Mouse (Mus musculus) adrenal gland, adult (tissue): Measurements from ENCODE around the gene Pcnx2.

Experiments
- DNase-seq, 2 experiments: peaks; one replicate each; pipeline ENCODE4 v3.0.0; 2022 to 2023; ENCODE audit warnings: low spot score in 1 of 2; ENCODE audit not compliant: inconsistent age in 2 of 2

The Pcnx2 gene

DNA sequence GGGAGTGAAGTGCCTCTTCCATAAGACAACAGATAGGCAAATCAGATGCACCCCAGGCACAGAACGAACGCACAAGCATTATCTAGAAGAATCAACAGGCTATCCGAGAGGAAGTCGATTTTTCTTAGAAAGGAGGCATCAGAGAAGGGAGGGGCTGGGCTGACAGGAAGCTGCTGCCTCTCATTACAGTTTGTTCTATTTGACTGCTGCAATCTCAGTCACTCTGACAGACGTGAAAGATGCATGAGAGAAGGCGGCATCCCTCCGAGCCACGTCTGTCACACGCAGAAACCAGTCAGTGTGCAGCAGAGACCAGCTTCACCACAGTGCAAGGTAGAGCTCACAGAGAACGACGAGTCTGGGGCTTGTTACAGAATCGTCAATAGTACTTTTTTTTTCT, 74.4 kb downstream of the Pcnx2 start:
- DNase-seq: no peak

DNA sequence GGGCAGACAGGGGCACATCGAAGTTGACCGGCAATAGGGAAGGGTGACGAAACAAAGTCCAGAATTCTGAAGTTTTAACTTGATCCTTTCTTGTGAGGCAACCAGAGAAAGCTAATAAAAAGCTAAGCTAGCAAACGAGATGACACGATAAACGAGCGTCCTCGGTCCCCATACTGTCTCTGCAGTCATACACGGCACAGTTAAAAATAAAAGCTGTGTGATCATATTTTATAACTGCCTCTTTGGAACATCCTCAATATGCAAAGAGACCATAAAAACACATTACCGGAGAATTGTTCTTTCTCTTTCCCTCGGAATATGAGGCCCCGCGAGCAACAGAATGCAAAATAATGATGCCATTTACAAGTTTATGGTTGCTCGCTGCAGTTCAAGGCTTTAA, 76.1 kb downstream of the Pcnx2 start:
- no peak for DNase-seq

GRCm38 (mm10) chr8:125819797-125820196, 78.3 kb downstream of the Pcnx2 start:
- no peak for DNase-seq

GRCm38 (mm10) chr8:125818796-125819195, 79.3 kb downstream of the Pcnx2 start:
- peak in 1 of 2 experiments; percentile 41 for DNase-seq

DNA sequence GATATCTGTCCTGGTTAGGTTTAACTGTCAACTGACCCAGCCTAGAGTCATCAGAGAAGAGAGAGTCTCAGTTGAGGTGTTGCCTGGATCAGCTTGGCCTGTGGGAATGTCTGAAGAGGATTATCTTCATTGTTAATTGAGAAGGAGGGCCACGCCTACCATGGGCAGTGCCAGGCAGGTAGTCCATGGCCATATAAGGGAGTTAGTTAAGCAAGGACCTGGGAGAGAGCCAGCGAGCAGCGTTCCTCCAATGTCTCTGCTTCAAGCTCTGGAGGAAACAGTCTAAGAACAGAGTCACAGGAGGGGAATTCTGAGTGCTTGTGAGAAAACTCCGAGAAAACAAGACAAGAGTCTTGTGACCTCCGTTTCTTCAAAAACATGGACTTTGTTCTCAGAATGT, 81.4 kb downstream of the Pcnx2 start:
- no peak for DNase-seq

DNA sequence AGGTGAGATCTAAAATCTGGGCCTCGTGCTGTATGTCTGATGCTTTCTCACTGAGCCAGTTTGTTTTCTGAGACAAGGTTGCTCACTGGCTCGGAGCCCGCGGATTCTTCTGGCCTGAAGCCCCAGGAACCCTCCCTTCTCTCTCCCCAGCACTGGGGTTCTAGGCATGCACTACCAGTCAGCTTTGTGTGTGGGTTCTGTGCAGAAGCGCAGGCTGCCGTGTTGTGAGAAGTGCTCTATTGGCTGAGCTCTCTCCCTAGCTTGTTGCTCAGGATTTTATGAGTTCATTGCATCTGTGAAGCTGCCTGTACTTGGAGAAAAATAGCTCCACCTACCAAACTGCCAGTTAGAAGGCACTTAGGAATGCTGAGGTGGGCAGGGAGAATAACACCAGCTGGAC, 89.3 kb downstream of the Pcnx2 start:
- DNase-seq: no peak

GRCm38 (mm10) chr8:125807905-125808310, 90.2 kb downstream of the Pcnx2 start:
- DNase-seq: peak; percentile 10 to 47

DNA sequence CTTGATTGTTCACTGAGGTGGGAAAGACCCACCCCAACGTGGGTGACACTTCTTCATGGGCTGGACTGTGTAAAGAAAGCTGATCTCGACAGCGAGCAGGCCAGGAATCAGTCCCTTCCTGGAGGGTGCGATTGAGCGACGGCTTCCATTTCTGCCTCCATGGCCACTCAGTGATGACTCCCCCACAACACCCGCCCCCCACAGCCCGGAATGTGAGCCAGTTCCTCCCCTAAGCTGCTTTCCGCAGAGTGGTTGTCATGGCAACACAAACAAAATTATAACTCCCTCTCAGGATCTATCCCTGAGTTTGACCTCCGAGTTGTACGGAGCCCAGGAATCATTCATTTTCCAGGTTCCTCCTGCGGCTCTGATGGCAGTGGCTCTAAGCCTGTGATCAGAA, 91.7 kb downstream of the Pcnx2 start:
- no peak for DNase-seq

DNA sequence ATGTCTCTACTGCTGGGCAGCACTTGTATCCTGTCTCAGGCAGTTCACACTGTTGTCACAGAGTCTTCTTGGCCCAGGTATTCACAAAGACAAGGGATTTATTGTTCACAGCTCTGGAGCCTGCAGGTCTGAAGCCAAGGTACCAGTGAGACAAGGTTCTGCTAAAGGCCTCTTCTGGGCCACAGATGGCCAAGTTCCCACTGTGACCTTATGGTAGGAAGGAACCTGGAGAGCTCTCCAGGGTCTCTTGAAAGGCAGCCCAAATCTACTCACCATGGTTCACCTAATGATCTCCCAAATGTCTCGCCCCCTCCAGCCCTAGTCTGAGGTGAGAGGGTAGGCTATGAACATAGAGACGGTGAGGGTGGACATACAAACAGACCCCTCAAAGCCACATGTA, 101.1 kb downstream of the Pcnx2 start:
- DNase-seq: no peak

DNA sequence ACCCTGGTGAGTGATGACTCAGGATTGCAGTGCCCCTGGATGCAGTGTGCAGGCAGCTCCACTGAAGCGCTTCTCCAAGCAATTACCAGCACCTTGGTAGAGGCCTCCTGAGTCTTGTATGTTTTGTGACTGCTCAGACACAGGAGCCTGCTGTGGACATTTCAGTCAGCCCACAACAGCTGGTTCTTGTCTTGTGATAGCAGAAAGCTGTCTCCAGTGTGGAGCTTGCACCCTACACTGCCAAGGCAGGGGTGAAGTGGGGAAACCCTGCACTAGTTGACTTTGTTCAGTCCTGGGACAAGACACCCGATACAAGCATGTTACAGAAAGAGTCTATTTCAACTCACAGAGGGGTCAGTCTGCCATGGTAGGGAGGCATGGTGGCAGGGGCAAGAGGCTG, 102.8 kb downstream of the Pcnx2 start:
- DNase-seq: no peak

- DNase-seq: no peak
These were observed 105.2 kb downstream of the Pcnx2 start for GRCm38 (mm10) chr8:125792816-125793455.

DNA sequence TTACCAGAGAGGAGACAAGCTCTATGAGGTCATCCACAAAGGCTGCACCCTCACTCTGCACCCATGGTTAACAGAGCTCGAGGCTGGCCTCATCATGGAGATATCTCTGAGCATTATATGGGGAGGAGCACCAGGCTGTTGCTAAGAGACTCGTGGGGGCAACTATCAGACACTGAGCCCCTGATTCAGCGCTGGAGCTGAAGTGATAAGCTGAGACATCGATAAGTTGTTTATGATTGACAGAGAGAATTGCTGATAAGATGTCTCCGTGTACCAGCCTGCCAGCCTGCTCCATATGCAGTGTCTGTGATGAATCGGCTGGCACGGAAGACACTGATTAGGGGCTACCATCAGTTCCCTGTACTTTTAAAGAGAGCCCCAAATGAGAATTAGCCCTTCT, 111.2 kb downstream of the Pcnx2 start:
- no peak for DNase-seq

GRCm38 (mm10) chr8:125782161-125782560, 116.0 kb downstream of the Pcnx2 start:
- peak; percentile 30 to 74 for DNase-seq

DNA sequence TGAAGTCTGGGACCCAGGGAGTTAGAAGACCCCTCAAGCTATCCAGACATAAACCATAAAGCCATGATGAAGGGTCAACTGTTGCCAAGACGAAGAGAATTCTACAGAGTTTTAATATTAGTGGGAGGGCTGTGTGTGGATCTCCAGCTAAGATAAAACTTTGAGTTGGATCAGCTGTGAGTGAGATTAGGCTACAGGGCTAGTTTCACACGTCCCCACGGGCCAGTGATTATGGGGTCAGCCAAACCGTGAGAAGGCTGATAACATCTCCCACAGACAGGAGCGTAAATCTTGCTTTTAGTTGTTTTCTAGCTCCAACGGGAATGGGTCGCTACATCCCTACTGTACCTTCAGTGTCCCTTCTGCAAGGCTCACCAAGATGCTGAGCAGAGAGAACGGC, 118.5 kb downstream of the Pcnx2 start:
- DNase-seq: no peak

DNA sequence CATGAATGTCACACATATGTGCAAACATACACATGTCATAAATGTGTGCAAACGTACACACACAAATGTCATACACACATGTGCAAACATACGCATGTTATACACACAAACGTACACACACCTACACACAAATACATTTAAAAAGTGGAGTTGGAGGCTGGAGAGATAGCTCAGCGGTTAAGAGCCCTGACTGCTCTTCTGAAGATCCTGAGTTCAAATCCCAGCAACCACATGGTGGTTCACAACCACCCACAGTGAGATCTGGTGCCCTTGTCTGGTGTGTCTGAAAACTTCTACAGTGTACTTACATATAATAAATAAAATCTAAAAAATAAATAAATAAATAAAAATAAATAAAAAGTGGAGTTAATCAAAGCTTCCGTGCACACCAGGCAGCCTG, 119.2 kb downstream of the Pcnx2 start:
- DNase-seq: no peak

DNA sequence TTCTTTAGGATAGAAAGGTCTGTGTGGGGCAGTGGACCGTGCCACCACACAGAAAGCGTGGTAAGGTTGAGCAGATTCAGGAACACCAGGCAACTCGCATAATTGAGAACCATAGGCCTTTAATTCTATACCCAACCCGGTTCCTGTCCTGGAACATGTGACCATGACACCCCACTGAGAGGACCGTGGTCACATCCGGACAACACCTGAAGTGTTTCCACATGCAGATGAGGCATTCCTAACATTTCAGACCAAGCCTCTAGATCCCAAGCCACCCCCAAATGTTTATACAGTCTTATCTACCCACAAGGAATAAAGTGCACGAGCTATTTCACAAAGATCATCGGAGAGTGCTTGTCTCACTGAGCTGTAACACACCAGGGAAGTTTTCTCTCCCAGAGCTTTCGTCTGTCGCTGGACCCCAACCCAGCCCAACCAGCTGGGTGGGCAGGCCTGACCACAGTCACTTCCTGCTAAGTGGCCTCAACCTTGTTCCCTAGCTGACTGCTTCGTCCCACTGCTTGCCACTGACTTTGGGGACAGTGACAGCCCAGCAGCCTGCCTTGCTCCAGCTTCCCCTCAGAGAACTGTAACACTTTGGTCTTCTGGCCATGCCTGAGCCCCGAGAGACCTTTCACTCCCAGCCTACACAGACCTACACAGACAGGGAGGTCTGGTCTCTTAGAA, 120.5 kb downstream of the Pcnx2 start:
- DNase-seq: no peak

- DNase-seq: peak; percentile 22 to 69
These were observed 121.3 kb downstream of the Pcnx2 start for GRCm38 (mm10) chr8:125776800-125777199.

GRCm38 (mm10) chr8:125776314-125776713, 121.8 kb downstream of the Pcnx2 start:
- no peak for DNase-seq

DNA sequence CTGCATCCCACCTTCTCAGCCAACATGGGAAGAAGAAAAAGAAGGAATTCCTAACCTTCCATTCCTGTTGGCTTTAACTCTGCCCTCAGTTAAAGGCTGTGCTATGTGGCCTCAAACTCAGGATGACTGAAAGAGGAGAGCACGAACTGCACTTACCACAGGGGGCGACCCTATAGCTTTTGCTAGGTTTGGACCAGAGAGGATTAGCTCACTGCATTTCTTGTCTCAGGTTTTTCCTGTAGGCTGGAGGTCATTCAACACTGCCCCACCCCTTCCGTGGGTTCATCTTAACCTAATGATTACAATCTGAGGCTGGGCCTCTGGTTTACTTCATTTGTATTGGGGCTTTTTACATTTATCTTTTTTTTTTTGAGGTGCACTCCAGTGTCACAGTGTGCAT, 123.1 kb downstream of the Pcnx2 start:
- DNase-seq: no peak

GRCm38 (mm10) chr8:125773281-125773803, 124.8 kb downstream of the Pcnx2 start:
- no peak for DNase-seq

DNA sequence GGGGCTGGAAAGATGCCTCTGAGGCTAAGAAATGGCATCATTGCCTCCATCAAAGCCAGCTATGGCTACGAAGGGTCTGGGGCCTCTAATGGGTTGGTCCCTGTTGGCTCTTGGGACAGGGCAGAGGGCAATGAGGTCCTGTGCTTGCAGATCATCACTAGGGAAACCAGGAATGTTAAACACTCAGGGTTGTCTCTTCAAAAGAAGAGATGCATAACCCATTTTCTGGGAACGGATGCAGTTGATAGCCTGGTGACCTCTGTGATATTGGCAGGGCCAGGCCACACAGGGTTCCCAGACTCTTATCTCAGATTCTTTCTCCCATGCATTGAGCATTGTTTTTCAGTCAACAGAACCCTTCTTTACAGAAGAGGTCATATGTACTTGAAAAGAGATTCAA, 125.8 kb downstream of the Pcnx2 start:
- DNase-seq: no peak

DNA sequence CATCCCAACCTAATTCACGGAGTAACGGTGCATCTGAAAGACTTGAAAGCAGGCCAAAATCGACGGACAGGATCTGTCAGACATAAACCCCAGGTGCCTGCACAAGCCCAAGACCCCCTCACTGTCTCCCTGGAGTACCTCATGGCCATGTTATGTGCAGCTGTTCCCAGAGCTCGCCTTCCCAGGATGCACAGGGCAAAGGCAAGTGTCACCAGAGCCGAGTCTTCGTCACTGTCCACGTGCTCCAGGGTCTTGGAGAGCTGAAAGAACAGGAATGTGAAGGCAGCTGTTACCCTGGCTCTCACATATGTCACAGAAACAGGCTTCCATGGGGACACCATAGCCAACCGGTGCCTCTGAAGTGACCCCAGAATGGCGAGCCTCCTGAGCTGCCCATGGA, 130.0 kb downstream of the Pcnx2 start:
- DNase-seq: no peak
